Mouse (Mus musculus) mouse embryonic stem cell (cell line): Measurements from ENCODE around the gene Bhlhe23.

ENCODE experiments used
- in situ Hi-C, 2 experiments: fragments of 300-500 bp; cut with MboI; formaldehyde crosslinking; loops; 1 replicate in 1 of 2; 3 replicates in 1 of 2; pipeline ENCODE4 v1.14.3; 2019 to 2020; ENCODE audit warnings: low sequenced_read_pairs in 2 of 2, low pct_unique_long_range_greater_than_20kb in 1 of 2, mixed read lengths in 1 of 2; ENCODE audit not compliant: unreplicated experiment in 1 of 2

Gene Bhlhe23

GRCm38 (mm10) chr2:180776793-180777192 is at the start of gene Bhlhe23:
Gene Bhlhe23 (minus strand): TSS chr2:180776900.
- in situ Hi-C loops = no loop called here

- in situ Hi-C loops = no loop called here
Observed at GRCm38 (mm10) chr2:180825147-180825941, 48.6 kb upstream of the Bhlhe23 start.

- in situ Hi-C loops = no loop called here
Observed at GRCm38 (mm10) chr2:180824724-180825123, 48.0 kb upstream of the Bhlhe23 start.

GRCm38 (mm10) chr2:180824061-180824460 is 47.4 kb upstream of the Bhlhe23 start:
- in situ Hi-C loops = no loop called here

- in situ Hi-C loops = no loop called here
Observed at GRCm38 (mm10) chr2:180822476-180822875, 45.8 kb upstream of the Bhlhe23 start.

- in situ Hi-C loops = no loop called here
Observed at GRCm38 (mm10) chr2:180819504-180819903, 42.8 kb upstream of the Bhlhe23 start.

GRCm38 (mm10) chr2:180816440-180817065 is 39.9 kb upstream of the Bhlhe23 start:
- in situ Hi-C loops = no loop called here

GRCm38 (mm10) chr2:180813982-180814568 is 37.4 kb upstream of the Bhlhe23 start:
- in situ Hi-C loops = no loop called here

- in situ Hi-C loops = no loop called here
Observed at GRCm38 (mm10) chr2:180811002-180811401, 34.3 kb upstream of the Bhlhe23 start.

GRCm38 (mm10) chr2:180809510-180809909 is 32.8 kb upstream of the Bhlhe23 start:
- in situ Hi-C loops = no loop called here

GRCm38 (mm10) chr2:180805966-180806365 is 29.3 kb upstream of the Bhlhe23 start:
- in situ Hi-C loops = no loop called here

GRCm38 (mm10) chr2:180796008-180796407 is 19.3 kb upstream of the Bhlhe23 start:
- in situ Hi-C loops = loop anchor here in 1 of 2 experiments (10.0 kb wide), 1 partner anchor 269 kb away; no protein-coding TSS in a partner anchor

- in situ Hi-C loops = loop anchor here in 1 of 2 experiments (10.0 kb wide), 1 partner anchor 269 kb away; no protein-coding TSS in a partner anchor
Observed at GRCm38 (mm10) chr2:180795597-180795996, 18.9 kb upstream of the Bhlhe23 start.

GRCm38 (mm10) chr2:180794422-180794821 is 17.7 kb upstream of the Bhlhe23 start:
- in situ Hi-C loops = loop anchor here in 1 of 2 experiments (10.0 kb wide), 1 partner anchor 270 kb away; no protein-coding TSS in a partner anchor

- in situ Hi-C loops = loop anchor here in 1 of 2 experiments (10.0 kb wide), 1 partner anchor 273 kb away; no protein-coding TSS in a partner anchor
Observed at GRCm38 (mm10) chr2:180791674-180792073, 15.0 kb upstream of the Bhlhe23 start.

- in situ Hi-C loops = loop anchor here (5.0 to 10.0 kb wide), 2 partner anchors 103 to 106 kb away; no protein-coding TSS in a partner anchor
Observed at GRCm38 (mm10) chr2:180788843-180789242, 12.1 kb upstream of the Bhlhe23 start.

GRCm38 (mm10) chr2:180788386-180788785 is 11.7 kb upstream of the Bhlhe23 start:
- in situ Hi-C loops = loop anchor here (5.0 to 10.0 kb wide), 2 partner anchors 104 to 106 kb away; no protein-coding TSS in a partner anchor

- in situ Hi-C loops = loop anchor here (5.0 to 10.0 kb wide), 2 partner anchors 105 to 107 kb away; no protein-coding TSS in a partner anchor
Observed at GRCm38 (mm10) chr2:180787566-180788232, 11.0 kb upstream of the Bhlhe23 start.
